ENCODE assay signal across 8 mouse cellular contexts in genomic region chr7:138397485-138398181, GRCm38 (mm10). TPM values are rescaled to one million over a fixed set of nuclear protein-coding genes. Genes with fewer than 3 reads are reported as not detected.
DNase-seq lines count a peak whose midpoint lies in the region; ATAC-seq lines count a peak whose summit lies in the region.

Tcerg1l (minus strand) TSS chr7:138397730.

- no peaks in the 10 kb centered on the region for H3K9me3 ChIP-seq in hindbrain, embryonic 11.5 days (ENCODE audit: control insufficient read depth, low read length)
- no peaks in the 10 kb centered on the region for H3K9me3 ChIP-seq in liver, embryonic 11.5 days (ENCODE audit: control insufficient read depth, low read length)

- peak; percentile 88 for ATAC-seq in hindbrain, embryonic 11.5 days (ENCODE audit: low FRiP score)
- ATAC-seq in liver, embryonic 11.5 days (replicated peaks; ENCODE audit: low FRiP score), result peak; percentile 36; the same call in 1 of the 2 replicates
- no peak for ATAC-seq in megakaryocyte-erythroid progenitor cell, adult 5-6 weeks (replicated peaks; ENCODE audit: low FRiP score, low TSS enrichment, poor library complexity, severe bottlenecking)

- H3K36me3 ChIP-seq in hindbrain, embryonic 11.5 days (ENCODE audit: control insufficient read depth, insufficient read depth, low read length), result no peaks in the 10 kb centered on the region
- no peaks in the 10 kb centered on the region for H3K36me3 ChIP-seq in liver, embryonic 11.5 days (ENCODE audit: control insufficient read depth, insufficient read depth, low read length)

- H3K27ac ChIP-seq in hindbrain, embryonic 11.5 days (ENCODE audit: low read depth, low read length), result peak within 1 kb of the TSS; percentile 45; the same call in 1 of the 2 replicates
- H3K27ac ChIP-seq in liver, embryonic 11.5 days (ENCODE audit: low read depth, low read length), result no peak within 1 kb of the TSS

- H3K4me3 ChIP-seq in hindbrain, embryonic 11.5 days (ENCODE audit: low read depth, low read length), result peak within 1 kb of the TSS; percentile 63
- H3K4me3 ChIP-seq in liver, embryonic 11.5 days (ENCODE audit: low read depth, low read length), result peak within 1 kb of the TSS; percentile 52

- peak within 1 kb of the TSS; percentile 99 for H3K4me2 ChIP-seq in hindbrain, embryonic 11.5 days (replicated peaks; ENCODE audit: low read depth, low read length)
- peak within 1 kb of the TSS; percentile 79 for H3K4me2 ChIP-seq in liver, embryonic 11.5 days

- H3K27me3 ChIP-seq in hindbrain, embryonic 11.5 days (ENCODE audit: control insufficient read depth, insufficient read depth, low read length), result peaks cover 6% of the 10 kb centered on the region; the same call in 1 of the 2 replicates
- peaks cover 37% of the 10 kb centered on the region for H3K27me3 ChIP-seq in liver, embryonic 11.5 days (replicated peaks; ENCODE audit: control insufficient read depth, insufficient read depth, low read length)

- WGBS in hindbrain, embryonic 11.5 days, result 1% methylated on average over 34 of the region's 76 CpGs
- WGBS in liver, embryonic 11.5 days, result under 1% methylated on average over 72 of the region's 76 CpGs

- DNase-seq in adrenal gland, postnatal 25 days, result peak; percentile 4
- DNase-seq in adrenal gland, adult 2 months, result no peak
- DNase-seq in right cerebral cortex, adult 18-20 months, result peak; percentile 21
- DNase-seq in right cerebral cortex, postnatal 36 days (ENCODE audit: low spot score in 2 of 2), result no peak
- DNase-seq in hindbrain, embryonic 11.5 days (ENCODE audit: low spot score), result peak; percentile 73
- peak; percentile 47 for DNase-seq in liver, embryonic 11.5 days (ENCODE audit: low spot score)
- DNase-seq in right cerebral cortex, postnatal 25 days, result peak; percentile 29

- H3K4me1 ChIP-seq in hindbrain, embryonic 11.5 days (replicated peaks; ENCODE audit: control insufficient read depth, insufficient read depth, low read length), result no peaks in the 10 kb centered on the region
- H3K4me1 ChIP-seq in liver, embryonic 11.5 days (replicated peaks; ENCODE audit: control insufficient read depth, insufficient read depth, low read length), result no peaks in the 10 kb centered on the region; the same call in 1 of the 2 replicates

- peak within 1 kb of the TSS; percentile 70 for H3K9ac ChIP-seq in hindbrain, embryonic 11.5 days (ENCODE audit: low read depth, low read length)
- no peak within 1 kb of the TSS for H3K9ac ChIP-seq in liver, embryonic 11.5 days (ENCODE audit: low read depth, low read length)

RNA-seq across cellular contexts. Expression of gene Tcerg1l, which starts in this region (rescaled TPM):
- total RNA-seq in adrenal gland, postnatal 25 days (2021), result 0.30 TPM in 1 of 2 replicates, not detected in the other
- under 1 TPM in 1 of 2 experiments, not detected in 1; 0.10 TPM for total RNA-seq in adrenal gland, adult 2 months (2021)
- polyA plus RNA-seq in adrenal gland, adult 2 months (2012; rRNA removed), result 0.06 and 0.15 TPM in 2 replicates
- polyA plus RNA-seq in hindbrain, embryonic 11.5 days (2014; fragmentation: Nextera tagmentation; extraction: Ambion mirVana), result 4.3 and 4.5 TPM in 2 replicates
- 0.74 and 0.84 TPM in 2 replicates for polyA plus RNA-seq in liver, embryonic 11.5 days (2014; fragmentation: Nextera tagmentation; extraction: Ambion mirVana)
- not detected in 2 replicates for total RNA-seq in megakaryocyte-erythroid progenitor cell, adult 5-6 weeks (2014; fragmentation: Nextera tagmentation)
- not detected in 2 replicates for total RNA-seq in megakaryocyte-erythroid progenitor cell, adult 5-6 weeks (2017)

Comparison
In these comparisons a context has a peak if more than half of its experiments do, and no peak if none do; other contexts are left out.
1. DNase-seq: peak in right cerebral cortex, adult 18-20 months (single experiment), hindbrain, embryonic 11.5 days (single experiment) and right cerebral cortex, postnatal 25 days (single experiment); none in adrenal gland, adult 2 months (single experiment) and right cerebral cortex, postnatal 36 days (0 of 2).
2. Peak in DNase-seq in adrenal gland, postnatal 25 days; RNA of the gene not detected or under 1 TPM.
3. Peak in DNase-seq, ATAC-seq, H3K4me3 ChIP-seq and H3K4me2 ChIP-seq in liver, embryonic 11.5 days; RNA of the gene not detected or under 1 TPM.